Mouse (Mus musculus): Measurements from ENCODE around the gene Bhmt. TPM values are rescaled to one million over a fixed set of nuclear protein-coding genes. Genes with fewer than 3 reads are reported as not detected.

Gene Bhmt
- 0.08 and 0.28 TPM in 2 replicates for polyA plus RNA-seq (2015; fragmentation: Nextera tagmentation; extraction: Ambion mirVana)

DNA sequence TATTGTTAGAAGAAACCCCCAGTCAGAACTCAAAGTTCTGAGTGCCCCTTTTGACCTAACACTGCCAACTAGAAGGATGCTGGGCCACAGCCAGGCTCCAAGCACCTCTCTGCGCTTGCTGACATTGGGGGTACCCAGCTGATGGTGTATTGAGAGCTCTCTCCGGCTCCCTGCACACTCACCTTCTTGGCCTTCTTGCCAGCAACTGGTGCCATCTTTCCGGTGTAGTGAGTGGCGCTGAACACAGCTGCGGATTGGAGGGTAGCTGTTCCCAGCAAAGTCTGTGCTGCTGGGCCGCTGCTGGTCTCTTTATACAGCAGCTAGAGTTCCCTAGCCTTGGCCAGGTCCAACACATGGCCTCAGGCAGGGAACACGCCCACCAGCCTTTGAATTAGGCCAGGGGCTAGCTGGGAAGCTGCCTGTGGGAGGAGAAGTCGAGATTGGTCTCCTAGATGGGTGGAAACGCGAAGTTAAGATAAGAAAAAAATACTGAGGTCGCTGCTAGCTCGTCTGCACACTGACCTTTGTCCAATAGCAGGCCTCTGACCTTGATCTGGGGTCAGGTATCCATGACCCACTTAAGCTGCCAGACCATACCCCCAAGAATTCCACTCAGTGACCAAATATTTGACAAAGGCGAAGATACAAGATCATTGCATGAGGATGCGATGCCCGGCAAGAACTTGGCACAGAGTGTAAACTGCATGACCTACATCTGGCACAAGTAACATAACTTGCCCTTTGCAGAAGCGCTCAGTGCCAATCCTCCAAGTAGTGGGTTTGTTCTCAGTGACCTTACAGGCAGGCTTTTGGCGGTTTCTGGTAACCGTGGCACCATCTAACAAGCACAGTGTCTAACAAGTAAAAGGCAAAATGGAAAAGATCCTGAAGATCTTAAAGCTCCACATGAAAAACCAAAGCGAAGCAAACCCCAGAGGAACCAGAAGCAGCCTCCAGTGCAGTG is at the start of gene Bhmt:
Gene Bhmt (minus strand): TSS at position 680 of the 964 bp plus-strand sequence.
- Histone ChIP-seq H3K4me1 (no peaks in the 10 kb centered on the region), H3K4me2 (no peak within 1 kb of the TSS), H3K4me3 (no peak within 1 kb of the TSS), H3K36me3 (replicated peaks) (no peaks in the 10 kb centered on the region), H3K9me3 (no peaks in the 10 kb centered on the region), H3K27ac (no peak within 1 kb of the TSS), H3K9ac (no peak within 1 kb of the TSS), H3K27me3 (replicated peaks) (no peaks in the 10 kb centered on the region)
- no peak for ATAC-seq (replicated peaks)
- 75% methylated on average over 19 of the region's 19 CpGs for WGBS

DNA sequence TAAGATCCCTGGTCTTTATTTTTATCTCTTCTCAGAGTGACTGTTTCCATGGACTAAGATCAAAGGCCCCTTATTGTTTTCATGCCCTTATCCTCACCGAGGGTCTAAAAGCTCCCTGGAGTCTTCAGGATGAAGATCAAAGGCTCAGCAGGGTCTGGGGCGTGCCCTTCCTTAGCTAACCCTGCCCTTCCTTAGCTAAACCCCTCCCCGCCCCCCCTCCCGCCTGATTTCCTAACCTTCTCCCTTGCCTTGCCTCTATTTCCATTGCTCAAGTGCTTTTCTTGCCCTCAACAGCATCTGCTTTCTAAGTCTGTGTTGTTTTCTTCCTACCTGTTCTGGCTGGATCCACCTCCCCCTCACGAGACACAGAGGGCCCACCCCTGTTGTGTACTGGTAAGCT is 49.6 kb upstream of the Bhmt start:
- Histone ChIP-seq H3K4me2 (no peak overlapping the region), H3K9ac (no peak overlapping the region), H3K4me3 (no peak overlapping the region), H3K9me3 (no peaks in the 10 kb centered on the region), H3K36me3 (replicated peaks) (no peaks in the 10 kb centered on the region), H3K27me3 (replicated peaks) (no peaks in the 10 kb centered on the region), H3K27ac (no peak overlapping the region), H3K4me1 (no peaks in the 10 kb centered on the region)
- WGBS, result 5% methylated on average over 5 of the region's 5 CpGs
- ATAC-seq (replicated peaks), result no peak; the same call in 1 of the 2 replicates

DNA sequence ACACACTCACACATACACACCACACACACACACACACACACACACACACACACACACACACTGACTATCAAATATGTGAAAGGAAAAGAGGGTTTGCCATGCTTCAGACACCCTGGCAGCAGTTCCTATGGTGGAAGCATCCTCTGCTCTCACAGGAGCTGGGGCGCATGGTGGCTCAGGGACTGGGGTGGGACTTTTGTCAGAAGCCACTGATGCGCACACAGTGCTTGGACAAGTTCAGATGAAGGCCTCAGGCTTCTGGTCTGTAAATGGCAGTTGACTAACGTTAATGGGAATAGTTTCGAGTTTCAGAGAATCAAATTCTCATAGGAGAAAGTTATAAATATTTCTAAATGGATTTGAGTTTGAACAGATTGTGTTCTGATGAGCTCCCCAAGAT is 47.5 kb upstream of the Bhmt start:
- Histone ChIP-seq H3K9ac (no peak overlapping the region), H3K27me3 (replicated peaks) (no peaks in the 10 kb centered on the region), H3K4me1 (no peaks in the 10 kb centered on the region), H3K27ac (no peak overlapping the region), H3K4me3 (no peak overlapping the region), H3K9me3 (no peaks in the 10 kb centered on the region), H3K4me2 (no peak overlapping the region), H3K36me3 (replicated peaks) (no peaks in the 10 kb centered on the region)
- no peak for ATAC-seq (replicated peaks)
- 58% methylated on average over 4 of the region's 4 CpGs for WGBS

GRCm38 (mm10) chr13:93683336-93683735 is 45.6 kb upstream of the Bhmt start:
- no peaks in the 10 kb centered on the region for H3K27me3 ChIP-seq (replicated peaks)
- no peak for ATAC-seq (replicated peaks)
- no peaks in the 10 kb centered on the region for H3K9me3 ChIP-seq
- no peak overlapping the region for H3K4me3 ChIP-seq
- H3K36me3 ChIP-seq (replicated peaks), result no peaks in the 10 kb centered on the region
- no peak overlapping the region for H3K9ac ChIP-seq
- no peak overlapping the region for H3K27ac ChIP-seq
- no peak overlapping the region for H3K4me2 ChIP-seq
- H3K4me1 ChIP-seq, result no peaks in the 10 kb centered on the region

DNA sequence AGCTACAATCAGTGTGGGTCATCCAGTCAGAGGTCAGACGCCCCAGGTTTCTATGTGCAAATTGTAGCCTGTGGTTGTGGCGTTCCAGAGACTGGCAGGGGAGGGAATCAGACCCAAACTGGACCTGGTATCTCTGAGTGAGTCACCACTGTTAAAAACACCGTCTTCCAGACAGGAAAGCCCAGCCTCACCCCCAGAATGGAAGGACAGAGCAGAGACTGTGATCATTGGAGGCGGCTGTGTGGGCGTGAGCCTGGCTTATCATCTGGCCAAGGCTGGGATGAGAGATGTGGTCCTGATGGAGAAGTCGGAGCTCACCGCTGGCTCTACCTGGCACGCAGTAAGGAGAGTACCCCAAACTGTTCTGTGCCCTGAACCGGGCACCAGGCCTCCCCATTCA is 39.1 kb upstream of the Bhmt start:
- H3K27ac ChIP-seq, result no peak overlapping the region
- H3K9me3 ChIP-seq, result no peaks in the 10 kb centered on the region
- H3K4me2 ChIP-seq, result no peak overlapping the region
- H3K27me3 ChIP-seq (replicated peaks), result peaks cover 4% of the 10 kb centered on the region; the same call in 1 of the 2 replicates
- WGBS, result 83% methylated on average over 9 of the region's 9 CpGs
- H3K9ac ChIP-seq, result no peak overlapping the region
- no peak overlapping the region for H3K4me3 ChIP-seq
- no peak for ATAC-seq (replicated peaks)
- H3K36me3 ChIP-seq (replicated peaks), result no peaks in the 10 kb centered on the region
- H3K4me1 ChIP-seq, result no peaks in the 10 kb centered on the region

DNA sequence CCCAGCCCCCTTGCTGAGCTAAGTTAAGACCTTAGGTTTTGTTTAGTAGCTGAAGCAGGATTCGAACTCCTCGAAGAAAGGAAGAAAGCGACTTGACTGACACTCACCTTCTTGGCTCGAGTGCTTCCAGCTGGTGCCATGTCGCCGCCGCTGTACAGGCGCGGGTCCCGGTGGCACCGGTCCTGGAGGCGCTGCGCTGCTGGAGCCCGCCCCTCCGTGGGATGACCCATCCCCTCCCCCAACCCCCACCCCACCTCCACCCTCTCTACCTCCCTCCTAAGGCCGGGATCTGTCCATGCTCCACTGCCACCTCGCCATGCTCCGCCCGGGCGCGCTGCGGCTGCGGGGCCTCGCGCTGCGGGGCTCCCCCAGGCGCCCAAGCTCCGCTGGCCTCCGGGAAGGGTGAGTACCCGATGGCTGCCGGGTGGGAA is 36.4 kb upstream of the Bhmt start, which contains the start of the genes Bhmt2 and Dmgdh:
Gene Bhmt2 (minus strand): TSS at position 172 of the 431 bp plus-strand sequence.
Gene Dmgdh (plus strand): TSS at position 303 of the 431 bp plus-strand sequence.
- Histone ChIP-seq H3K4me3 (no peak within 1 kb of the TSS), H3K36me3 (replicated peaks) (no peaks in the 10 kb centered on the region), H3K27ac (no peak within 1 kb of the TSS), H3K4me2 (peak within 1 kb of the TSS; percentile 22), H3K9ac (no peak within 1 kb of the TSS), H3K27me3 (replicated peaks) (peaks cover 4% of the 10 kb centered on the region; the same call in 1 of the 2 replicates), H3K9me3 (no peaks in the 10 kb centered on the region), H3K4me1 (no peaks in the 10 kb centered on the region)
- 8% methylated on average over 31 of the region's 31 CpGs for WGBS
- ATAC-seq (replicated peaks), result 0 out of 2 replicates have a peak, but pooled peaks have one; percentile 27

- 79% methylated on average over 2 of the region's 2 CpGs for whole genome bisulfite sequencing
- ATAC-seq (replicated peaks), result no peak
Observed at GRCm38 (mm10) chr13:93673296-93673695, 35.5 kb upstream of the Bhmt start.

DNA sequence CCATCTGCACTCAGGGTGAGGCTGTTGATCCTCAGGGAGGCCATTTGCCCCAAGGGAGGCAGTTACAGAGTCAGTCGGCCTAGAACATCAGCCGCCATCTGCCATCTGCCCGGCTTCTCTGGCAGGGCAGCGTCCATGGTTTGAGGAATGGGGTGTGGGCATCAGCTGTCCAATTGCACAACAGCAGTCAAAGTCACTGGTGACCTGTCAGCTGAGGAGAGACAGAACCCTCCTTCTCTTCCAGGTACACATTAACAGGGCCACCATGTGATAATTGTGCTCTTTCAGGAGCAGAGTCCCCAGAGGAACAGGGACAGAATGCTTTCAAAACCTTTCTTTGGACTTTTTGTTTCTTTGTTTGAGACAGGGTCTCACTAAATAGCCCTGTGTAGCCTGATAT is 34.6 kb upstream of the Bhmt start:
- Histone ChIP-seq H3K4me2 (no peak overlapping the region), H3K36me3 (replicated peaks) (no peaks in the 10 kb centered on the region), H3K9me3 (no peaks in the 10 kb centered on the region), H3K4me3 (no peak overlapping the region), H3K4me1 (no peaks in the 10 kb centered on the region), H3K27ac (no peak overlapping the region), H3K27me3 (replicated peaks) (peaks cover 4% of the 10 kb centered on the region; the same call in 1 of the 2 replicates), H3K9ac (no peak overlapping the region)
- WGBS, result 97% methylated on average over 4 of the region's 4 CpGs
- no peak for ATAC-seq (replicated peaks)

More at GRCm38 (mm10) chr13:93673296-93673695, 35.5 kb upstream of the Bhmt start:
- Histone ChIP-seq H3K4me2 (no peak overlapping the region), H3K27ac (no peak overlapping the region), H3K9ac (no peak overlapping the region), H3K9me3 (no peaks in the 10 kb centered on the region), H3K4me1 (no peaks in the 10 kb centered on the region), H3K27me3 (replicated peaks) (peaks cover 4% of the 10 kb centered on the region; the same call in 1 of the 2 replicates), H3K36me3 (replicated peaks) (no peaks in the 10 kb centered on the region), H3K4me3 (no peak overlapping the region)

GRCm38 (mm10) chr13:93667586-93667985 is 29.8 kb upstream of the Bhmt start:
- Histone ChIP-seq H3K4me3 (no peak overlapping the region), H3K4me2 (no peak overlapping the region), H3K9me3 (no peaks in the 10 kb centered on the region), H3K4me1 (no peaks in the 10 kb centered on the region), H3K27ac (no peak overlapping the region), H3K36me3 (replicated peaks) (no peaks in the 10 kb centered on the region), H3K9ac (no peak overlapping the region), H3K27me3 (replicated peaks) (no peaks in the 10 kb centered on the region)
- 87% methylated on average over 4 of the region's 4 CpGs for WGBS
- ATAC-seq (replicated peaks), result no peak

DNA sequence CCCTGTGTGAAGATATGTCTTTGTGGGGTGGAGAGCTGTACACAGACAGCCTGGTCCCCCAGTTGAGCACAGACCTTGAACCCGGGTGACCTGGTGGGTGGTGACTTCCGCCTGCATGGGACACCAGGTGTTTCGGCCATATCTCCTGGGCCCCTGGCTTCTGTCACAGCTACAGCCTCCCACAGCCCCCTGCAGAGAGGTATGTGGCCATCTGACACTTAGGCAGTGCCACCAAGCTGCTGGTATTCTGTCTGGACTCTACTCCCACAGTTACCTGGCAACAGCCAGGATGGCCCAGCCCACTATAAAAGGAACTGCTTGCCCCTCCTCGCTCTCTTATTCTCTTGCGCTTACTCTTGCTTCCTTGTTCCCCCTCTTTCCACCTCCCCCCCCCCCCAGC is 20.2 kb upstream of the Bhmt start:
- WGBS, result 70% methylated on average over 5 of the region's 5 CpGs
- ATAC-seq (replicated peaks), result no peak

DNA sequence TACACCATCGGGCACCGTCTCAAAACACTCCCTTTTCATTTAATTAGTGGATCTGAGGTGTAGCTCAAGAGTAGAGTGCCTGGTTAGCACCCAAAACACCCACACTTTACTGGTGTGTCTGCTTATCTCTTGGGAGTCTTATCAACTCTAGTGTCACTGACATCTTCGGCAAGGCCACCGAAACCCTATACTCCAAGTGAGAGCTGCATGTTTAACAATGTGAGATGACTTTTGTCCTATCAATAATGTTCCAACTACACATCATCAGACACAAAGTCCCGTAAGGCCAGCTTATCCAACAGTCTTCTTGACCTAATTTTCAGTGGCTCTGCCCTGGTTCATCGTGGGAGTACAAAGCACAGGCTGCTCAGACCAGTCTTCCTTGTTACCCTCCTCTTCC is 15.6 kb upstream of the Bhmt start:
- no peak overlapping the region for H3K4me3 ChIP-seq
- no peak for ATAC-seq (replicated peaks)
- no peak overlapping the region for H3K9ac ChIP-seq
- H3K4me2 ChIP-seq, result no peak overlapping the region
- WGBS, result 92% methylated on average over 6 of the region's 6 CpGs
- no peaks in the 10 kb centered on the region for H3K4me1 ChIP-seq
- H3K9me3 ChIP-seq, result no peaks in the 10 kb centered on the region
- H3K27me3 ChIP-seq (replicated peaks), result no peaks in the 10 kb centered on the region
- H3K27ac ChIP-seq, result no peak overlapping the region
- H3K36me3 ChIP-seq (replicated peaks), result no peaks in the 10 kb centered on the region

More for the DNA sequence above, 20.2 kb upstream of the Bhmt start:
- no peaks in the 10 kb centered on the region for H3K36me3 ChIP-seq (replicated peaks)
- H3K9me3 ChIP-seq, result no peaks in the 10 kb centered on the region
- no peak overlapping the region for H3K9ac ChIP-seq
- H3K27ac ChIP-seq, result no peak overlapping the region
- no peak overlapping the region for H3K4me2 ChIP-seq
- no peaks in the 10 kb centered on the region for H3K4me1 ChIP-seq
- H3K27me3 ChIP-seq (replicated peaks), result no peaks in the 10 kb centered on the region
- H3K4me3 ChIP-seq, result no peak overlapping the region

GRCm38 (mm10) chr13:93648387-93649130 is 10.8 kb upstream of the Bhmt start:
- H3K9ac ChIP-seq, result no peak overlapping the region
- H3K36me3 ChIP-seq (replicated peaks), result no peaks in the 10 kb centered on the region
- 89% methylated on average over 7 of the region's 7 CpGs for WGBS
- H3K27ac ChIP-seq, result no peak overlapping the region
- H3K4me1 ChIP-seq, result no peaks in the 10 kb centered on the region
- no peak overlapping the region for H3K4me3 ChIP-seq
- no peak overlapping the region for H3K4me2 ChIP-seq
- H3K27me3 ChIP-seq (replicated peaks), result no peaks in the 10 kb centered on the region
- H3K9me3 ChIP-seq, result no peaks in the 10 kb centered on the region
- no peak for ATAC-seq (replicated peaks)

Measured in midbrain, embryonic 15.5 days (tissue).